Mouse (Mus musculus) liver (tissue): ENCODE measurements around the gene Tex46.
A peak's percentile ranks its signal among the peaks of the same experiment; 100 is the strongest.

ENCODE experiments used
- DNase-seq: peaks from one replicate; pipeline ENCODE4 v3.0.0-alpha.2; 2020; ENCODE audit warnings: mixed read lengths

Tex46 gene

DNA sequence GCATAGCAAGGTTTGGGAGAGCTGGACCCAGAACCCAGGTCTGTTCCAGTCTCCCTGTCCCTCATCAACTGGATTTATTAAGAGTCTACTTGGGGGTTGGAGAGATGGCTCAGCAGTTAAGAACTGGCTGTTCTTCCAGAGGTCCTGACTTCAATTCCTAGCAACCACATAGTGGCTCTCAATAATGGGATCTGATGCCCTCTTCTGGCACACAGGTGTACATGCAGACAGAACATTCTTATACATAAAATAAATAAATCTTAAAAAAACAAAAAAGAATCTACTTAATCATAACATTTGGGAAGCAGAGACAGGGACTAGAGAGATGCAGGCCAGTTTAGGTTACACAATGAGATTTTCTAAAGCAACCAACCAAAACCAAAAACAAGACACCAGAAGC, 25.8 kb downstream of the Tex46 start:
- DNase-seq, result no peak

DNA sequence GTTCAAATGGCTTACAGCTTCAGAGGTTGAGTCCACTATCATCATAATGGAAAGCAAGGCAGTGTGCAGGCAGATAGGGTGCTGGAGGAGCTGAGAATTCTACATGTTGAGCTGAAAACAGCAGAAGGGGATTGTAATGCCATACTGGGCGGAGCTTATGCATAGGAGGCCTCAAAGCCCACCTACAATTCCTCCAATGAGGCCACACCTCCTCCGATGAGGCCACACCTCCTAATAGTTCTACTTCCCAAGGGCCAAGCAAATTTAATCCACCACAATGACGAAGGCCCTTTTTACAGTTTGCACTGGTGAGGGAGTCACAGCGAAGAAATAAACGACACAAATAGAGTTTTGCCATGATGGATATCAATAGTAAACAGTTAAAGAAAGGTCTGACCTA, 26.3 kb downstream of the Tex46 start:
- no peak for DNase-seq

DNA sequence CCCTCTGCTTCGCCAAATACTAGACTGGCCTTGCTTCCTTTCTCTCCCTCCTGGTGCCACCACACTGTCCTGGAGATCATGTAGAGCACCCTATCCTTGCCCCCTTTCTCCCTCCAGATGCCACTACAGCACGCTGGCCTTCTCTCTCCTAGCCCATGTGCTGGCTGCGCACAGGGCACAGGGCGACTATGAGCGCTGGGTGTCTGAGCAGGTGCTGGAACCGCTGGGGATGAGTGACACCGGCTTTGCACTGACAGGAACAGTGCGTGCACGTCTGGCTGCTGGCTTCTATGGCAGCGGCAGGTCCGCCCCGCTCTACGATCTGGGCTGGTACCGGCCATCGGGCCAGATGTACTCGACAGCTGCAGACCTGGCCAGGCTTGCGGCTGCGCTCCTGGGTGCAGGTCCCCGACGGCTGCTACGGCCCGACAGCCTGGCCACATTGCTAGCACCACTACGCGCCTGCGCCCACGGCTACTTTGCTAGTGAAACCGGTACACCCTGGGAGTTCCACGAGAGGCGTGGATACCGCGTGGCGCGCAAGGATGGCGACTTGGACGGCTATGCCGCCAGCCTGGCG, 26.8 kb downstream of the Tex46 start:
- DNase-seq, result no peak

DNA sequence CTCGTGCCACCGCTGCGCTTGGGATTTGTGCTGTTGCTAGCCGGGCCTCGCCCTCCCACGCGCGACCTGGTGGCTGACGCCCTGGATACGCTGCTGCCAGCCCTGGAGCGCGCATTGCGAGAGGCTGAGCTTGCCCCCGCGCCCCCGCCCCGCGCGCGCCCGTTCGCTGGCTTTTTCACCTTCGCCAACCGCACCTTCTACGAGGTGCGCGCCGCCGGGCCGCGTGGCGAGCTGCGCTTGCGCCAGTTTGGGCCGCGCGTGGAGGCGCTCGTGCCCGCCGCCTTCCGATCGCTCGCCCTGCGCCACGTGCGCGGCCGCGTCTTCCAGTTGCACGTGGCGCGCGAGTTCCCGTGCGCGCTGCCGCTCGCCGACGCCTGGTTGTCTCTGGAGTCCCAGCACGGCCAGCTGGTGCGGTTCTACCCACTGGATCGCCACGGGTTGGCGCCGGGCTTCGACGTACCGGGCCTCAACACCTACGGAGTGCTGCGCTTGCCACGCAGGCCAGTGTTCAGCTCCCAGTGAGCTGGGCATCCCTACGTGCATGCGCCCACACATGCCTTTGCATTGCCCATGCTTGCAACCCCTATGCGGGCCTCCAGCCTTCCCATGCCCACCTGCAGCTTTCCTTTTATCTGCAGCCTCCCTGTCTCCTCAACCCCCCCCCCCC, 27.5 kb downstream of the Tex46 start:
- peak; percentile 24 for DNase-seq

DNA sequence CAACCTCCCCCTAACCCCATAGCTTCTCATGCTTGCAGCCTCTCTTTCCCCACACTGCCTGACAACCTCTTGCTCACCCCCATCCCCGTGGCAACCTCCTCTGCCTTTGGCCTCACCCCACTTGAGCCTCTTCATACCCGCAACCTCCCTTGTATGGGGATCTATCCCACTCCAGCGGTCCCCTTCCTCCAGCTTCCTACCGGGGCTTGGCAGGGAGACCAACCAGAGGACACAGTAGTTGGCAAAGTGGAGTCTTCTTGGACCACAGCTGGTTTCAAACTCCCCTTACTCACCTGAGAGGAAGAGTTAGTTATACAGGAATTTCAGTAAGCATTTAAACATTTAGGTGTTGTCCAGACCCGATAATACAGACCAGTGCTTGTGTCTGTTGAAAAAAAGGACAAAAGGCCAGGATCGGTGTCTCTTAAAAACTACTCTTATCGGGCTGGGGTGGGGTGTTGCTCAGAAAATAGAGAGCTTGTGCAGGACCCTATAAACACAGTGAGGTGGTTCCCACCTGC, 28.1 kb downstream of the Tex46 start:
- no peak for DNase-seq

DNA sequence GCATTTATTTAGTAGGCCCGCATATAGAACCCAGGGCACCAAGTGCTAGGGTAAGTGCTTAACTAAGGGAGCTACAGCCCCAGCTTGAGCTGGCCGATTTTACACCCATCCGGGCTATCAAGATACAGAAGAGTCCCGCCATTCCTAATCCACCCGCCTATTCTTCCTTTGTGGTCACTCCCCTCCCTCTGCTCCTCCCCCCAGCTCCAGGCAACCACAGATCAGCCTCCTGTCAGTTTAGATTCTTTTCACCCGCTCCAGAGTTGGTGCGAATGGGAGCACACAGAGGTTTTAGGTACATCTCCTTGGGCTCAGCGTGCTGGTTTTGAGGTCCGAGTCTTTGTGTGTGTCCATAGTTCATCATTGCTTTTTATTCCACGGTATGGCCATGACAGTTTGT, 28.7 kb downstream of the Tex46 start:
- DNase-seq, result peak; percentile 23

DNA sequence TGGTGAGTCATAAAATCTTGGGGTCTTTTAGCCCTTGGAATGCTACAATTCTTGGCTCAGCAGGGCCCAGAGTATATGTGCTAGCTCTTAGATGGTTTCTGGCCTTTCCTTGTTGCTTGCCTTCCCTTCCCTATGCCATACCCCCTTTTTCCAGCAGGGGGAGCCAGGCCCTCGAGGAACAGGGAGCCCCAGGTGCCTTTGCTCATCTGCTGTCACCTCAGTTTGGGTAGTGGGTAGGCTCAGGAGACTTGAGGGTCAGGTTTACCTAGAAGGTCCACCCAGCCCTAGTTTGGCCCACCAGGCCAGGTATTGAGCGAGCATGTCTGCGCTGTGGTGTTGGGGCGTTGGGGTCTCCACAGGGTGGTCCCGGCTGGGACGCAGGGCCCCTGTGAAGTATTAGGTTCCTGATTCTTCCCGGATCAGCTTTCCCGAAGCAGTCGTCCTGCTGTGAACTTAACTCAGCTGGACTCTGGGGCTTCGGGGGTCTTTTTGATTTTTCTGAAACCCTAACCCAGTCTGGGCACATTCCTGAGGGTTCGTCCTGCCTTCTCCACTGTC, 38.8 kb downstream of the Tex46 start:
- peak; percentile 81 for DNase-seq

DNA sequence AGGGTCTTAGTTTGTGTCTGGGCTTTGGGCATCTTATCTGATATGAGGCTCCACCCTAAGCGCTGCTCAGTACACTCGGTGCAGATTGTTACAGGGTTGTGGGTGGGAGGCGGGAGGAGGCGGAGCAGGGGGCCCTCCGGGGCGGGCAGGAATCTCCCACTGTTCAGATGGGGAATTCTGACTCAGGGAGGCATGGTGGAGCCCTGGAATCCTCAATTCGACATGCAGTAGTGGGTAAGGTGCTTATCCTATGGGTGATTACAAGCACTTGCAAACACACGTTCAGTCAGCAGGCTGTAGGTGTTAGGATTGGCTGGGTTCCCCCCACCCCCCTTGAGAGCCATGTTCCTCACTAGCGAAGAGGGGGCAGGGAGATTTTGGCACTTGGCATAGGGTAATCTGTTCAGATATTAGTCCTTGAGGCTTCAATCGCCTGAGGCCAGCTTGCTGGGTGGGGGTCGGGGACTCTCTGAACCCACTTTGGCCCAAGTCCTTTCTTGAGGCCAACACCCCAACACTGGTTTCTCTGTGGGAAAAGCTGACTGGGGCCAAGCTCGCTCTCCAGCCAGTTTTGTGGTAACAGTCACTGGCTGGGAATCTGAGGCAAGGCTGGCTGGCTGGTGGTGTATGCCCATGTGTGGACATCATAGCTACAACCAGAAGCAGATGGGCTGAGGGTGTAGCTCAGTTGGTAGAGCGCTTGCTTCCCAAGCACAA, 39.4 kb downstream of the Tex46 start:
- DNase-seq, result no peak

DNA sequence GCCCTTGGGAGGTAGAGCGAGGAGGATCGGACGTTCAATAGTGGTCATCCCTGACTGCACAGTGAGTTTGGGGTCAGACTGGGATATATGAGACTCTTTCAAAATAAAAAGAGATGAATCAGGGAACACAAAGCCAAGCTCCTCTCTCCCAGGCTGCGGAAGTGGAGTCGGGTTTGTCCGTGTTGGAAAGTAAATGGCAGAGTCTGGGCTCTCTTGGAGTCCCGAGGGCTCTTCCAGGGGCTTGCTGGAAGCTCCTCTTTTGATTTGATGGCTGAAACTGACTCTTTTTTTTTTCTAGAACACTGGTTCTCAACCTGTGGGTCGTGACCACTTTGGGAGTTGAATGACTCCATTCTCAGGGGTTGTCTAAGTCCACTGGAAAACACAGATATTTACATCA, 40.0 kb downstream of the Tex46 start:
- no peak for DNase-seq

DNA sequence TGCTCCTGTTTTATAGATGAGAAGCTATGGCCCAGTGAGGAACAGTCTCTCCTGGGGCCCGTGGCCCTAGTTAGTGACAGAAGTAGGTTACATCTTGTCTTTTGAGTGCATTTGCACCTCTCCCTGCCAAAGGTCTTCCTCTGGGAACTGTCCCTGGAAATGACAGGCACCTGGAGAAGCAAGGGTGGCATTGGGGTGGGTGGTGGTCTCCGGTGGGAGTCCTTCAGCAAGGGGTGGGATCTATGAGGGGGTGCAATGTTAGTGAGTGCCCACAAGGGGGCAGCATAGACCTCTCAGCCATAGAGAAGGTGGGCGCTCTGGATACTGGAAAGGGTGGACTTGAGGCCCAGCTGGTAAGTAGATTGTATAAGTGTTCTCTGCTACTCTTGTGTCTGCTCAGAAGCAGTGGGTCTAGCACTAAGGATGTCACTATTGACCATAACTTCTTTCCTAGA, 41.1 kb downstream of the Tex46 start:
- DNase-seq, result peak; percentile 30

DNA sequence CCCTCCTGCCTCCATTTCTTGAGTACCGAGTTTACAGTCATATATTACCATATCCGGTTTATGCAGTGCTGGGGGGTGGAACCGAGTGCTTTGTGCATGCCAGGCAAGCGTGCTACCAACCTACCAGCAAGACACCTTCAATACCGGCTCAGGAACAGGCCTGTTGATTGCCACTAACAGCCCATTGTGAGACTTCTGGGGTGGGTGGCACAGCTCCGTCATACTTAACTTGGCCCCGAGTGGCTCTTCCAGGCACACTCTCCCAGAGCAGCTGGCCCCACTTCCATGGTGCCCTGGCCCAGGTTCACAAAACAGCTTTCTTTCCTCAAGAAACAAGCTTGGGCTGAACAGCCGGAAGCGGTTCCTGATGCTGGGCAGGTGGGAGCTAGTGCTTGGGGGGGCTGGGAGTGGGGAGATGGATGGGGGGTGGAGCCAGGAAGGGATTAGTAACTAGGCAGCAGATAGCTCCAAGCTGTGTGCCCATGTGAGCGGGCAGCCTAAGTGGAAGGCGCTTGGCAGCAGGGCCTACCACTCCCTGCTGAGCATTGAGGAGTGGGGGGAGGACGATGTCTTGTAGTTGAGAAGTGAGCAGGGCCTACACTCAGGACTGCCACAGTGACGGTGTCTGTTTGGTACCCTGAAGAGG, 41.8 kb downstream of the Tex46 start:
- DNase-seq, result no peak

DNA sequence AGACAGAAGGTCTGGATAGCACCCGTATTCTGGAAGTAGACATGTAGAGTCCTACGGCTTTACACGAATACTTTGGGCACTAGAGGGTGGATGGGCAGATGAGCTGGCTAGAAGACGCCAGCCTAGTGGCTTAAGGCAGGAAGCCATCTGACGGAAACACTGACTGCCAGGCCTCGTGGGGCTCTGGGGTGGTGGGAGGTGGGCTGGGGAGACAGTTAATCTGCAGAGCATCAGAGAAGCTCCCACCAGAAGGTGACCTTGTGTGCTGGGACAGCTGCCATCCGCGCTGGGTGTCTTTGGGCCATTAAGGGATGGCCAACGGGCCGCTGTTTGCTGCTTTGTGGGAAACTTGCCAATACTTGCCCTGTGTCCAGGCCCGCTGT, 42.3 kb downstream of the Tex46 start:
- DNase-seq, result no peak

DNA sequence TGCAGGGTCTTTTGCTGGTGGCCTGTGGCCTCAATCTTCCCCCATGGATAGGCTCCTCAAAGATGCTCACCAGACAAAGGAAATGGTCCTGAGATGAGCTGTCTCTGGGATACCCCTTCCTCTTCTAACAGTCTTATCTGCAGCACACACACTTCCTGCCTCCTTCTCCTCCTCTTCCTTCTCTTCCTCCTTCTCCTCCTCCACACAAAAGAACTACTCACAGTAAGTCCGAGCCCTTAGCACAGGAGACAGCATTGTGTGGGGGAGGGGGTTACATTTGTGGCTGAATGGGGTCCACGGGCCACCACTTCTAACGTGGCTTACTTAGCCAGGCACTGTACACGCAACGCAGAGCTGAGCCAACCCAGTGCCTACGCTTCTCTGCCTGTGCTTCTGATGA, 42.8 kb downstream of the Tex46 start:
- no peak for DNase-seq

DNA sequence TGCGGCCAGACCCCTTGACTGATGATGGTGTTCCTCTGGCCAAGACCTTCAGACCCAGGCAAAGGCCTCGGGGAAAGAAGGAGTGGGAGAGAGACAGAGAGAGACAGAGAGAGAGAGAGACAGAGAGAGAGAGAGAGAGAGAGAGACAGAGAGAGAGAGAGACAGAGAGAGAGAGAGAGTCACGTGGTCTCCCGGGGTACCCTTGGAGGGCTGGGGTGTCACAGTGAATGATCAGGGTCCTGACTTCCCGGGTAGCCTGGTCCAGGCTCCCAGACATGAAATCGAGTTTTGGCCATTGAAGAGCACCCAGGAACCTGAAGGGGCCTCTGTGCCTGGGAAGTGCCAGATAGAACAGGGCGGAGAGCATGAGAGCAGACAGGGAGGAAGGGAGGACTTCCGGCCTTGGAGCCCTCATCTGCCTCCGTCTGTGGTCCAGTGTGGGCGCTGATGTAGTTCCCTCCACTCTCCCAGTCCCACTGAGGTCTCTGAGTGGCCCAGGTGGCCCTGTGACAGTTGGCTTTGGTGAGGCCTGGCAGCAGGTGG, 43.5 kb downstream of the Tex46 start:
- DNase-seq, result no peak

DNA sequence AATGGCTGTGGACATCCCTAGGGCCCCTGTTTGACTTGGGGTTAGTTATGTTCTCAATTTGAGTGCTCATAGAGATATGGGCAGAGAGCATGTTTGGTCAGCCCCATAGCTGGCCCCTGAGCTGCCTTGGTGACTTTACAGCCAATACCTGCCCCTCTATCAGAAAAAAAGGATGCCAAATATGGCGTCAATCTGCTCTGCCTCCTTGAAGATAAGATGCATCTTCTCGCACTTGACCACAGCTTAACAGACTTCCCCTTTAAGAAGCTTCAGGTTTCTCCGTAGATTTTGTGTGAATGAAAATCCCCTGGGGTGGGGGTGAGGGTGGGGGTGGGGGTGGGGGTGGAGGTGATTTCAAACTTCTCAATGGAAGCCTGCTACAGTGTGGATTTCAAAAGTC, 47.7 kb downstream of the Tex46 start:
- DNase-seq, result no peak
